Mouse (Mus musculus): ENCODE measurements at regions not wholly inside any gene's neighbourhood (a gene's known extent, or its start where the extent isn't known, plus 50 kb on each side); places are given as distances from the start of the nearest gene placed in this dataset.

DNA sequence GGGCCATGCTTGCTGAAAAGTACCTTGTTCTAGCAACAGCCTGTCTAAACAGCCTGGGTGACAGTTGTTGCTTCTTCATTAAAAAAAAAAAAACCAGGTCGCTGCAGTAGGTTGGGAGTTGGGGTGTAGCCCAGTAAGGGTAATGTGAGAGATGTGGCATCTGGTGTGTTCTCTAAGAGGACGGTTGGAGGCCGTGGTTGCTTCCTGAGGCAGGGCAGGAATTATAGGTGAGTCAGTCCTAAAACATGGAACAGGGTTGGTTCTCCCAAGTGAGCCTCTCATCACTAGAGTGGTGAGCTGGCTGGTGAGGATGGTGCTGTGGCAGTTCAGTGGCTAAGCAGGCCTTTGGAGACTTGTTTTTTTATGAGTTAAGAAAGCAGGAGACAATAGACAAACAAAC, 283.3 kb upstream of the Prickle1 start:
- peak; percentile 43 for DNase-seq (ENCODE audit: low spot score)

DNA sequence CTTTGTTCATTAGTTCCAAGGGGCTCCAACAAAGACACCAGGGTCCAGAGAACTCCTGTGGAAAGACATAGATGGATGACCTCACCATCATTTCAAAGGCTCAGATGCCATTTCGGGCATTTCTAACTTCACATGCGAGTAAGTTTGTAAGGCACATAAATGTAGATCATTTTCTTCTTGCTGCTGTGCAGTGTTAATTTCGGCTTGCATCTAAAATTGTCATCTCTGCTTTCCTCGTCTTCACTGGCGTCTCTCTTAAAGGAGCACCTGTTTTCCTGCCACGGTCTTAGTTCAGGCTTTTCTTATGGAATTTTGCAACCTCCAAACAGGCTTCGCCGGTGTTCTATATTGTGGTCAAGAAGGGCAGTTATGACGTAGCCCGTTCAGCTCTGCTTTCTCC, 280.6 kb upstream of the Prickle1 start:
- DNase-seq (ENCODE audit: low spot score): no peak

DNA sequence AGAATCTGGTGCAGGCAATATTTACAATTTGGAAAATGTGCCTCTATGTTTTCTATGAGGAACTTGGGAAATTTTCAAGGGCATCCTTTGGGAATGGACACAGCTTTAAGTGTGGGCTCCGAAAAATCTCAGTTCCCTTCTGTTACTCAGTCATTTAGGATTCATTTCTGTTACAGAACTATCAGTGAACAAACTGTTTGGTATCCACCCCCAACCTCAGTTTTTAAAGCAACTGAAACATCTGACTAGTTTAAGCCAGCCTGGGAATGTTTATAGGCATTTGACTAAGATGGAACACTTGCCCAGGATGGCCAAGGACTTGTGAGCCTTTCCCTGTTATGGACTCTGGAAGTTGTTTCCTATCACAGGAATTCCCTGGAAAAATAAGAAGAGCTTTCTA, 280.0 kb upstream of the Prickle1 start:
- peak; percentile 8 for DNase-seq (ENCODE audit: low spot score)

DNA sequence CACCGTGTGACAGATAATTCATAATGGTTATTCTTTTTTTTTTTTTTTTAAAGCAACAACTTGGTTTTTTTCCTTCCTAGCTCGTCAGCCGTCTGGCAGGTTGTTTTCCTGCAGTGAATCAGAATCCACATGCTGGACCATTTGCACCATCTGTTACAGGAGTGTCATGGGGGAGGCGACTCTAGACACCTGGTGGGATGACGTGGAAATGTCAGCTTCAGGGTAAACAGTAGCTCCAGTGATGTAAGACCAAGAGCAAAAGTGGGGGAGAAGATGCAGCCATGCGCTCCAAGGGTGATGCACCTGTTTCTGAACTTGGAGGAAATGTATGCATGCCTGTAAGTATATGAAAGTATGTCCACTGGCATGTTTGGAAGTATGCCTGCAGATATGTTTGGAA, 278.5 kb upstream of the Prickle1 start:
- DNase-seq (ENCODE audit: low spot score): peak; percentile 72

DNA sequence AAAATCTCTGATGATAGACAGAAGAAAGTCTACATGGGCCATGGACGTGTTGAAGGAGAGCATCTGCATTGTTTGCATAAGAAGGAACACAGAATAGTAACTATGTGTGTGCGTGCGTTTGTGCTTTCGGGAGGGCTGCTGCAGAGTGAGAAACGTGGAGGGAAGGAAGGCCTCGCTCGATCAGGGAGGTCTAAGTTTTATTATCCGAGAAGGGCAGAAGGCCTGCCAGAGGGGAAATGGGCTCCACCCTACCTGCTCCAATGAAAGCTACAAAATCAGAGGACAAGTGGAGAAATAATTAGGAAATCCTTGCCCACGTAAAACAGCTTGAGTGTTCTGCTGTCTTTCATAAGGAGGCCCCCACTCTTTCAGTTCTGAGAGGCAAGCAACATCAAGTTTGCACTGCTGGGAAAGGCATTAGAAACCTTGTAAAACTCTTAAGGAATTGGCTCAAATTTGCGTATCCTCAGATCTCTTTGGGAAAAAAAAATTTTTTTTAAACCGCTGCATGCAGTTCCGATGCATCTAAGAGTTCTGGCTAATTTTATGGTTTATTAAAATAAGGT, 261.7 kb upstream of the Prickle1 start:
- DNase-seq (ENCODE audit: low spot score): no peak

DNA sequence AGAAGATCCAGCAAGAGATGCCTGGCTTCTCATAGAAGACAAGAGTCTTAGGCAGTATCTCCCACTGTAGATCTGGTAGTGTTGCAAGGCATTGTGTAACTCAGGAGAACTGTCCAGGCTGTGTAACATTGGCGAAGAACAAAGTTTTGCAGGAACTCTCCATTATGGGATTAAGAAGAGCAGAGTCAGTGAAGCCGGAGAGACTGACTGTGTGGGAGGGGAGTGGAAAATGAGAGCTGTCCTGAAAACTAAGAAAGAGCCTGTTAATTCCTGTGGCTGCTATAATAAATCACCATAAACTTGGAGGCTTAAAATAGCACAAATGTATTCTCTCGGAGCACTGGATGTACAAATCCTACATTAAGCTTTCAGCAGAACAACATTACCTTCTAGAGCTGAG, 257.5 kb upstream of the Prickle1 start:
- no peak for DNase-seq (ENCODE audit: low spot score)

DNA sequence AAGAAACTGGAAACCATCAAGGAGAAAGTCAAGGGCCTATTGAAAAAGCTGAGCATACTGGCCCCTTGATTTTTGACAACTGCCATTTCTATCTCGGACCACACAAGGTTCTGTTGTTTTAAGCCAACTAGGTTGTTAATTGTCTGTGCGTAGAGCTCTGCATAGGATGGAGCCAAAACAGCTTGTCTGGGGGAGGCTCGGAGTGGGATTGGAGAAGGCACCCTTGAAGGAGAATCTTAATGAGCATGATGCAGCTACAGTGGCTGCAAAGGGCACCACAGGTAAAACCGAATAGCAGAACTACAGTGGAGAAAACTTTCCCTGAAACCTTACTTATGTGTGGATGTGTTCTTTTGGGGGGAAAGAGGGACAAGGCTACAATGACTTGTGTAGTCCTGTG, 256.4 kb upstream of the Prickle1 start:
- no peak for DNase-seq (ENCODE audit: low spot score)

DNA sequence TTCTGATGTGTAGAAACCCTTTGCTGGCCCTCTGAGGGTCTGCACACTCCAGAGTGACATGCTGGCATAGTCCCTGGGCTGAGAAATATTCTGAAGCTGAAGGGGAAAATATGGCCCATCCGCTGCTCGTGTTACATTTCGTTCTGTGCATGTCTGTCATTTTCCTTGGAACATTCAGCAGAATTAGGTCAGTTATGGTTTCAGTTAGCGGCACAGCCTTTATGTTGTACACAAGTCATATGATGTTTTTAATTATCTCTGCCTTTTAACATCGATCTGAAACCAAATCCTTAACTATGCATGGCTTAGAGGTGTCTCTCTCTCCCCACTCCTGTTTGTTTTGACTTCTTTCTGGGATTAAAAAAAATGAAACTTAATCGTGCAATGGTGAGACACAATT, 254.7 kb upstream of the Prickle1 start:
- no peak for DNase-seq (ENCODE audit: low spot score)

DNA sequence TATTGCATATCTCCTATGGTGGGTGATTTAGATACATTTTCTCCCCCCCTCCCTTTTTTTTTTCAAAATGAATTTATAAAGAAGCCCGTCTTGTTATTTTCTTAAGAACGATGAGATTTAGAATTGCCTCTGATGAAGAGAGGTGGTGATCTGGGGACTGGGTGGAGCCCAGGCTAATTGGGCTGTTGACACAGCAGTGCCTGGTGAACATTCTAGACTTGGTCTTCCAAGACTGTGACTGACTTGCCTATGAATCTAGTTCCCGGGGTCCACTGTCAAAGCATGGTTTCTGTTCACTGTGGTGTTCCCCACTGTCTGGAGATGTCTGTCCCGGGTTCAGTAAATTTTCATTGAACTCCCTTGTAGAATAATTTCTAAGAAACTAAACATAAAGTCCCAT, 253.1 kb upstream of the Prickle1 start:
- no peak for DNase-seq (ENCODE audit: low spot score)

DNA sequence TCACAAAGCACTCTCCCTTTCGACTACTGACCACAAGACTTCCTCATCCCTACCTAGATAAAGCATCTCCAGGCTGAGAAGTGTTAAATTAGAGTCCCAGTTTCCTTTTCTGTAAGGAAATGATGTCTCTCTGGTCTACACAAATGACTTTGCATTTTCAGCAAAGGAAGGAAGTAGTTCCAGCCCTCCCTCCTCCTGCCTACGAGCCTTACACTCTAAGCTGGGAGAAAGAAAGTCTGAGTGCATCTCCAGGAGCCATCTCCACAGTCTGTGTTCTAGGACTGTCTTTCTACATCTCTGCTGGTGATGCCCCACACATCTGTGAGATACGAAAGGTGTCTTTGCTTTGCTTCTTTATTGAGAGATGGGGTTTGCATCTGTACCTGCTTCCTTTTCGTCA, 251.1 kb upstream of the Prickle1 start:
- DNase-seq (ENCODE audit: low spot score): no peak

DNA sequence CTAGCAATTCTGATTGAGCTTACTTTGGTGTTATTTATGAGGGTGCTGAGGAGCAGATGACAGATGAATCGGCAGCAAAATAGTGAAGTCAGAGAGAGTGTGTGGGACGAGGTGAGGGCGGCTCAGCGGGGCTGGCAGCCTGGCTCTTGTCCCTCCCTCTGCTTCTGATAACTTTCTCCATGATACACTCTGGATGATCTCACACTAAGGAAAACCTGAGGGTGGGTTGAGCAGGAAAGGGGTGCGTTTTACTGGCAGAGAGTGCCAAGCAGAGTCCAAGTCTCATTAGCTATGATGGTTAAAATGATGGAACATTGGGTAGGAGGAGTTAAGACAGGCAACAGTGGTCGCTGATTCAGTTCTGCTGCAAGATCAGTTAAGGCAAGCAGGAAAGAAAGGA, 250.1 kb upstream of the Prickle1 start:
- DNase-seq (ENCODE audit: low spot score): peak; percentile 69

DNA sequence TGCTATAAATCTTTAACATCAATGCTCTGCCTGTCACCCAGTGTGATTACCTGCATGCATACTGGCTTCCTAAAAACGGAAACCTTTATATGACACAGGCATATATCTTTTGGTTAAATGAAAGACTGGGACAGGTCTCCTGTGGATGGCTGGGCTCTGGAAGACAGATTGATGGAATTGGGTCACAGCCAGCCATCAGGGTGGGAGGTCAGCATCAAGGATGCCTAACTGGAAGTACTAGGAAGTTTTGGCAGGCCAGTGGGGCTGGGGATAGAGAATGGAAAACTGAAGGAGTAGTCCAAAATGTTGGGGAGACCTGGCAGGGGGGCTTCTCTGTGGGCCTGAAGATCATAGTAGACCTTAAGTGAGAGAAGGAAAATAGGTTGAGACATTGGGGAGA, 237.3 kb upstream of the Prickle1 start:
- no peak for DNase-seq (ENCODE audit: low spot score)

DNA sequence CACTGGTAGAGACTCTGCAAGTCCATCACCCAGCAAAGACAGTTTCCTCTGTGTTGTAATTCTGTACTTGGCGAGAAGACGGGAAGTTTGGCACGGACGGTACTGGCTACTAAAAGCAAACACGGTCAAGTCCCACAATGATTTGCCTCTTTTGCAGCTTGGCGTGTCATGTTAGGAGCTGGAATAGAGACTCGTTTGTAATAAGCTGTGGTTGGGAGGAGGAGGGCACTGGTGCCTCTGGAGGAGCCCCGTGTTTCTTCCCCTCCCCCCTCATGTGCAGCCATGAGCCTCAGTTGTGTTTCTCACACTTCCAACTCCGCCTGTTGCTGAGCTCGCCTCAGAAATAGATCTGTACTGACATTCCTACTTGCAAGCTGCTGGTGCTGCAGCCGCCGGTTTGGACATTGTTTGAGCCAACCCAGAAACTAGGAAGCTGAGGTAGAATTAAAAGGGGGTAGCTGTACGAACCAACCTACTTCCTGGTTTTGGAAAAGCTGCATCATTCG, 236.8 kb upstream of the Prickle1 start:
- peak; percentile 59 for DNase-seq (ENCODE audit: low spot score)

DNA sequence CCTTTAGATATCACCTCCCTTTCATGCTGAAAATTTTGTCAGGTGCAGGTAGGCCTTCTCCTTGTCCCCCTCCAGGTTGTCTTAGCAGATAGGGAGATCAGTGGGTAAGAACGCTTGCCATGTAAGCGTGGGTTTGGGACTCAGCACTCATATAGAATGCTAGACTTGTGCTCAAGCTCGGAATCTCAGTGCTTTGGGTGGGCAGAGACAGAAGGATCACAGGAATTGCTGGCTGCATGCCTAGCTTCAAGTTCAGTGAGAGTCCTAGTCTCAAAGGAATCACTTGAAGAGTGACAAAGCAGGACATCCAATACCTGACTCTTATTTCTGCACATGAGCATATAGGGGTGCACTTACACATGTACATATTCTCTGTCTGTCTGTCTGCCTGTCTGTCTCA, 235.5 kb upstream of the Prickle1 start:
- DNase-seq (ENCODE audit: low spot score): no peak

DNA sequence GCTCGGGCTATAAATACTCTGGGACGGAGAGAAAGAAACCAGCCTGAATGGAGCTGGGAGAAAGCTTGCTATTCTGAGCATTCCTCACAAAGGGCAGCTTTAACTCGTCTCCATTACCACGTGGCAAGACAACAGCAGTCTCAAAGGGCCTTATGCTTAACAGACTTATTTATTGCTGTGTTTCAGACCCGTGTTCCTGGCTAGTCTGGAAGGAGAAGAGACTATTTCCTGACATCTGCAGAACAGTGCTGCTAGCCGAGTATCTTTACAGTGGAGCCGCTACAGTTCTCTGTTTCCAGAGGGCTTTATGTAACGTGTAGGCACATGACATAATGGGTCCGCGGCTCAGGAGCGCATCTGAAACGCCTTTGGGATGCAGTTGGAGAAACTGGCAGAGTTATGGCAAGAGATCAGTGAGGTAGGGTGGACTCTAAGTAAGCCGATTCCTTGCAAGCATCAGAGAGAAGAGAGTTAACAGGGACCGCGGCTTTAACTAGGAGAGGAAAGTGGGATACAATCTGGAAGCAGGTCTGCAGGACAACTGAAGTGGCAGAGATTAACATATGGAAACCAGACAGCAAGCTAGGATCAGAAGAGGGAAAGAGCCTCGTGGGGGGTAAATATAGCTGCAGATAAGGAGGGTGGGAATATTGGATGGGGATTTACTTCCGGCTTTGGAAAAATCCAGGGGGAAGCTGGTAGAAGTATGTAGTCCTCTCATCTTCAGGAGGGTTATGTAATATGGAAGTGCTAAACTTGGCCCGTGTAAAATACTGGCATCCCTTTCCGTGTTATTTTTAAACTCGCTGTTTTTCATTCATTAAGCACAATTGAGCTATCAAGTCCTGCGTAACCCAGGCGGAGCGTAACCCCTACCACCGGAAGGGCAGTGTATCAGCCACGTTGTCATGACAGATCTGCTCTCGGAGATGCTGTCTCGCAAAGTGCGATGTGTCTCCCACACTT, 229.3 kb upstream of the Prickle1 start:
- peak; percentile 61 for DNase-seq (ENCODE audit: low spot score)

DNA sequence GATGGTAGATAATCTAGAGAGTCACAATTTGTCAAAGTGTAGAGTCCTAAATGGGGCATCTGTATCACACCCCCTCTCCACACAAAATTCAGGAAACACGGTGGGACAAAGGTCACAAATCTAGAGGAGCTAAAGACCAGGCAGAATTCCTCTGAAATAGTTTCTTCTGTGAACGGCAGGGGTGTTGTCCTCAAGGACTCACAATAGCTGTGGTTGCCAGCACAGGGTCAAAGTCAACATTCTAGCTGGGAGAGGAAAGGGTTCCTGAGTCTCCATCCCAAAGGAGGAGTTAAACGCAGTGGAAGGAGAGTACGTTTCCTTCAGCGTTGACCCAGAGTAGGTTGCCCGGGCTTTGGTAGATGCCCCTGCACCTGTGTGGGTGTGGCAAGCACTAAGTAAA, 225.5 kb upstream of the Prickle1 start:
- DNase-seq (ENCODE audit: low spot score): no peak

DNA sequence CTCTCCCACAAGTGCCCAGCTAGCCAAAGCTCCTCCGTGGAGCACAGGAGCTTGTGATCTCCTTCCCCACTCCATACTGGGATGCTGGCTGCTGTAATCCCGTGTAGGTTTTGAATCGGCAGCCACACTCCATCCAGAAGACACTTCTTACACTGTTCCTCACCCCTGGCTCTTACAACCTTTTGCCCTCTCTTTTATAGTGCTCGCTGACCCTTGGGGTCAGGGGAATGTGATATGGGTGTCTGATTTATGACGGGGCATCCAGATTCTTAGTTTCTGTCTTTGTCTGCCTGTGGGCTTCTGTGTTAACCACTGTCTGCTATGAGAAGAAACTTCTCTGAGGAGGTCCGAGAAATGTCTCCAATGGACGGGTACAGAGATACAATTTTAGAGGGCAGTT, 216.3 kb upstream of the Prickle1 start:
- DNase-seq (ENCODE audit: low spot score): no peak

DNA sequence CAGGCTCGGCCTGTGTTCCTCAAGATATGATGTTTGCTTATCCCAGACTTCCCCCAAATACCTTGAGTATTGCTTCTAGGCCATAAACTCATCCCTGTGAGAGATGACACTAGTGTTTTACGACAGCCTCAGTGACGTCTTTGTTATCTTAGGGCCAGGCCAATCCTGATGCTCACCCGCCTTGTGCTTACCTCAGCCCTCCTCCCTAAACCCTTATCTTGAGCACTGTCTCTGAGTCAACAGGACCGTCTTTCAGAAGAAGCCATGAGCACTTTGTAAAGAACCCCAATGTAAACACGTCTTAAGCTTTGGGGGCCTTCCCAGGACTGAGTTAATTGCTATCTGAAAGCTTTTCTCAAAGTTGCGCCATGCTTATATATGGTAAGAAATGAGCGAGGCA, 212.3 kb upstream of the Prickle1 start:
- no peak for DNase-seq (ENCODE audit: low spot score)

DNA sequence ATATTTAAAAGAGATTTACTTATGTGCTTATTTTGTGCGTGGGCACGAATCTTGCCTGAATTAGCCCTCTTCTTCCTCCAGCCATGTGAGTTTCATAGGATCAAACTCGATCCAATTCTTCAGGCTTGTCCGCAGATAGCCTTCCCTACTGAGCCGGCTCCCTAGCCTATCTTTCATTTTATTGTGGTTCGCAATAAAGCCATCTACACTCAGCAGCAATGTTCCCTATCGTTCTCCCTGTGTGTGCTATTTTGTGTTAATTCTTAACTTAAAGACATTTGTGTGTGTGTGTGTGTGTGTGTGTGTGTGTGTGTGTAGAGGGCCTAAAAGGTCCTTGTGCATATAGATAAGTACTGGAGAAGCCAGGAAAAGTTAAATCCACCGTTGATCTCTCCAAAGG, 211.8 kb upstream of the Prickle1 start:
- no peak for DNase-seq (ENCODE audit: low spot score)

DNA sequence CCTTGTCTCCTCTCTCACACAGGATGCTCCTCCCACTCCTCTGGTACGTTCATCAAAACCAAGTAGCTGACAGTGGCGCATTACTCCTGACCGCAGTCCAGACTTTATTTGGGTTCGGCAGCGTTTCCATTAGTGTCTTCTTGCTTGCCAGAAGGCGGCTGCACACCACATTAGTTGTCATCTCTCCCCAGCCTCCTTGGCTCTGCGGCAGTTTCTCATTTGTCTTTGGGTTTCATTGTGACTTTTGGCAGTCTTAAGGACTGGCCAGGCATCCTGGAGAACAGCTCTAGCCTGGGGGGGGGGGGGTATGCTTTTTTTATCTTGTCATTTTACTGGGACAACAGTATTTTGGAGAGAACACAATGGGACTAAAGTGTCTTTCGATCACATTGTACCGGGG, 209.0 kb upstream of the Prickle1 start:
- DNase-seq (ENCODE audit: low spot score): no peak

DNA sequence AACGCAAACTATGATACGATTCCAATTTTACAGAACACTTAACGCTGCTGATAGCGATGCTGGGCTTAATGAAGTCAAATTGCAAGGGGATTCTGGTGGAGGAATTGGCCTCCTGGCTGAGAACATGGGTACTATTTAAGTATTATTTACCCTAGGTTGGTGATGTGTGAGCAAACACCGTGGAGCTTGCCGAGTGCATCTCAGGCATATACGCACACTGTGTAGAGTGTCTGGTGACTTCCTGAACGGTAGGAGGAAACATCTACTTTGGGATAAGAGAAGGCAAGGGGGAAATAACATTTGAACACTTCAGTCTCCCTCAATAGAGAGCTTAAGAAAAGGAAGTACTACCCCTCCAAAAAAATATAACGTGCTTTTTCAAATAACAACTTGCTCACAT, 194.8 kb upstream of the Prickle1 start:
- no peak for DNase-seq (ENCODE audit: low spot score)

DNA sequence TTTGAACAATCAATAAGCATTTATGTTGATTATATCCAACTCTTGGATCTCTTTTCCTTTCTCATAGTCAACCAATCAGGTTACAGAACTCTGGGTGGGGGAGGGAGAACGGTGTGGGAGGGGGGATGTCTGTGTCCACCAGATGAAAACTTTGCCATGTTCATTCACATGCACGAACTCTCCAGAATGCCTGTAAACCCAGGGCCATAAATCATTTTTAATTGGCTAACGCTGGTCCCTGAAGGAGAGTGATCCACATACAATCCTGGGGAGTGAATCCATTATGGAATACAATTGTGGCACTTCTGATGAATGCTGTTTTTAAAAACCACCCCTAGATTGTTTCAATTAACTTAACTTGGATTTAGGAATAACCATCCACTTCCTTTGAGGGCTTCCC, 194.1 kb upstream of the Prickle1 start:
- DNase-seq (ENCODE audit: low spot score): no peak

DNA sequence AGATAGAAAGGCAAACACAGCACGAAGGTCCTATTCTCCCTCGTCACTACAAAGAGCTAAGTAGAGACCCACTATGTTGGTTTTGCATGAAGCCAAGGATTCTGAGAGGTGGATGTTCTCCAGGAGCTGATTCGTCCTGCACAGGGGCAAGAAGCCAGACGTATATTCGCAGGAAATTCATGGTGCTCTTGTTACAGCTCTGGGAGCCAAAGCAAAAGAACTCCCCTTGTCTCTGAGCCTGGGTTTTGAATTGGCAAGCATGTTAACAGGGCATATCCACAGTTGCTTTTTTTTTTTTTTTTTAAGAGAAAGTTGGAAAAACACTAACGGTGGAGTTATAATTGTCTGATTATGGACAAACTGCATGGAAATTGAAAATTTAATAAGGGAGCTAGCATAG, 191.7 kb upstream of the Prickle1 start:
- DNase-seq (ENCODE audit: low spot score): no peak

All from layer of hippocampus, adult 11-12 months (tissue).